Mouse (Mus musculus) megakaryocyte, adult 5-6 weeks (primary cell): Measurements from ENCODE around the gene Sdf2. TPM values are rescaled to one million over a fixed set of nuclear protein-coding genes. Genes with fewer than 3 reads are reported as not detected.

Experiments used
- ATAC-seq: 2 replicates; pipeline ENCODE4 v1.8.0; 2016; ENCODE audit warnings: mild to moderate bottlenecking, inconsistent platforms; ENCODE audit not compliant: poor library complexity, severe bottlenecking
- total RNA-seq, 2 experiments: library from RNA; stranded (forward) in 1 of 2; stranded (reverse) in 1 of 2; fragments of 153-499, 151-499 nt in 1 of 2; fragments of 221-1000, 200-1000 nt in 1 of 2; gene quantifications; 2 replicates each; pipeline versions ENCODE4 v1.2.3 to v1.2.4; 2015 to 2017

The Sdf2 gene
- total RNA-seq (2015): 64.3 and 75.1 TPM in 2 replicates
- 44.1 and 50.1 TPM in 2 replicates for total RNA-seq (2017)

GRCm38 (mm10) chr11:78245627-78246317 lies at the start of gene Sdf2, which contains the start of gene Supt6:
Gene Sdf2 (plus strand): TSS chr11:78245746.
Gene Supt6 (minus strand): TSS chr11:78245987.
- peak; percentile 95 for ATAC-seq

GRCm38 (mm10) chr11:78202372-78202771 lies 43.2 kb upstream of the Sdf2 start:
- ATAC-seq: no peak

DNA sequence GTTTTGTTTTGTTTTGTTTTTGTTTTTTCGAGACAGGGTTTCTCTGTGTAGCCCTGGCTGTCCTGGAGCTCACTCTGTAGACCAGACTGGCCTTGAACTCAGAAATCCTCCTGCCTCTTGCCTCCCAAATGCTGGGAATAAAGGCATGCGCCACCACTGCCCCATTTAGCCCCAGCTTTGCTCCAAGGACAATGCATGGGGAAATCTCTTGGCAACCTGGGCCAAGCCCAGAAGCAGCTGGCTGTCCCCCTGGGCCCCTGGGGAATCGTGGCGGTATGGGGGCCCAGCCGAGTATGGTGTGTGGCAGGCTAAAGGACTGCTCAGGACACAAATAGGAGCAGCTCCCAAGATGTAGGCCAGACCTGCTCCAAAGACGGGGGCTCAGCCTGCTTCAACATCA lies 41.3 kb upstream of the Sdf2 start:
- no peak for ATAC-seq

DNA sequence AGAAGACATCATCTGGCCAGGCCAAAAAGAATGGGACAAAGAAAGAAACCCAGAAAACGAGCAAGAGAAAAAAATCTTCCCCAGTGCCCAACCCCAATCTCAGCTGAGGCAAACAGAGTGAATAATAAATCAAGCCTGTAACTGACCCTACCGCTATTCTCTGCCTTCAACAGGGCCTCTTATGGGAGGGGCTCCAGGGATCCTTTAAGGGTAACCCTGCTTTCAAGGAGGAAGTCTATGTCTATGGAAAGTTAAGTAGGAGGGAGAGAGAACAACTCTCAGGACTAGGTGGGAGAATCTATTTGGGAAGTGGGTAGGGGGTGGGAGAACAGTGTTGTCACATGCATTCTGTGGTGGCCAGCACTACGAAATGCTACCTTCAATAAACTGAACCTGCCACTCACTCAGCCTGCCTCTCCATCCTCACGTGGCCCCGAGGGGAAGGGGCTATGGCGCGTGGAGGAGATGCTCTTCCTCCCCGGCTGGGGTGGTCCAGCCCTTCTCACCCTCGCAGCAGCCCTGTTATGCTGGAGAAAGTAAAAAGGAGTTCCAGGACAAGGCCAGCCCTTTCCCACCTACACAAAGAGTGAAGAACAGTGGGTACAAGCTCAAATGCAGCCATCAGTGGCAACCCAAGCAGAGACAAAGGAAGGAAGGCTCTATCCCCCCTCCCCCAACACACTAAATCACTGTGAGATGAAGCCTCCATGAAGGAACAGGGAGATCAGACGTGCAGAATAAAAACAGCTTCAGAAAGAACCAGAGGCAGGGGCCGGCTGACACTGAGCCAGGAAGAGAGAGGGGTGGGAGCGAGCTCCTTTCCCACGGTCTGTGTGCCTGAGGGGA lies 40.0 kb upstream of the Sdf2 start:
- no peak for ATAC-seq

DNA sequence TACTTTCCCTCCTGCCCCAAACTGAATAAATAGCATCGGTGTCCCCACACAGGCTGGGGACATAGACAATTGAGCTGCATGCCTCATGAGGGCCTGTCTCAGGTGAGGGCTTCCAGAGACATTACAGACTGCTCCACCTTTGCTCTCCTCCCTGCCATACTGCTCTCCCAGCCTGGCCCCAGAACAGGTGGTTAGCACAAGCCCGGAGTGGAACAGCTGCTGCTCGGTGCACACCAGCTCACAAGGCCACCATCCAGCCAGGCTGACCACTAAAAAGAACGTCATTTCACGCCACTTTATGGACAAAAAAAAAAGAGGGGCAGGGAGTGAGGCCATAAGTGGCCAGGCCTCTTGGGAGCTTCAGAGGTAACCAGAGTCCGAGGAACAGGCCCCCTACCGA lies 38.4 kb upstream of the Sdf2 start:
- no peak for ATAC-seq

GRCm38 (mm10) chr11:78209886-78210285 lies 35.7 kb upstream of the Sdf2 start:
- no peak for ATAC-seq

- ATAC-seq: no peak
Measured at GRCm38 (mm10) chr11:78210615-78211014, 34.9 kb upstream of the Sdf2 start.

DNA sequence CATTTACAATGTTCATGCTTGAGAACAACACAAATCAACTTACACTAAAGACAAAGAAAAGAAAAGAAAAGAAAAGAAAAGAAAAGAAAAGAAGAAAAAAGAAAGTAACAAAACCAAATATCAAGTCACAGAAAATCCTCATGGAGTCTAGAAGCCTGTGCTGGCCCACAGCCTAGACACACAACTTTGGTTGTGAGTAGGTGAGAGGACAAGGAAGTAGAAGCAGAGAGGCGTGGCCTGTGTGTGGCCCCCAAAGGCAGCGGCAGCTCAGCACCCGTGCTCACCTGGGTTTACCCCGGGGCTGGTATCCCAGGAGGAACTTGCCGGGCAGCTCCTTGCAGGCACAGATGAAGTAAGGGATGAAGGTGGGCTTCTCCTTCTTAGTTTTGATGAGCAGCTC lies 34.0 kb upstream of the Sdf2 start:
- ATAC-seq: no peak

DNA sequence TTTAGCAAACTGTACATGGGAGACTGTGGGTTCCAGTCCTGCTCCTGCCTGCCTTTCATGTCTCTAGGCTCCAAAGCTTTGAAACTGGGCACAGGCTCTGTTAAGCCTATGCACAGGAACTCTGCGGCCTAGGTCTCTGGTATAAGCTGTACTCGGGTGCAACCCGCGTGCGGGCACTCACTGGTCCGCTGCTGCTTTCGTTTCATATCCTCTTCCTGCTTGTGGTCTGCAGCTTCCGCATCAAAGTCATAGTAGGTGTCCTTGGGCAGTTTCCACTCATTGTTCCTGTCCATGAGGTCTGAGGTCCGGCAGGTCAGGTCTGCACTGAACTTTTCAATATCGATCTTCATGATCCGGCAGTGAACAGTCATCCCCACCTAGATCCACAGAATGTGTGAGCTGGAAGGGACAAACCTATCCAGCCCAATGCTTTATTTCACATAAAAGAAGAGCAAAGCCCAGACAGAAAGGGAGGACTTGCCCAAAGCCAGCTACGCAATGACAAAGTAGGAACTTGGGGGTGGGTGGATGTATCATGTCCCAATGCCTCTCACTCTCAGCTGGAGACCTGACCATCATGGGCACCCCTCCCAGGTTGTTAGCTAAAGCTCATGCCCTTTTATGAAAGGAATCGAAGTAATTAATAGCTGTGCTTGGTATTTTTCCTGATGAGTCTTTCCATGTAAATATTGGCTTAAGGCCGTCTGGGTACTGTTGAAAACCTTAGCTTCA lies 32.3 kb upstream of the Sdf2 start:
- ATAC-seq: peak; percentile 99

DNA sequence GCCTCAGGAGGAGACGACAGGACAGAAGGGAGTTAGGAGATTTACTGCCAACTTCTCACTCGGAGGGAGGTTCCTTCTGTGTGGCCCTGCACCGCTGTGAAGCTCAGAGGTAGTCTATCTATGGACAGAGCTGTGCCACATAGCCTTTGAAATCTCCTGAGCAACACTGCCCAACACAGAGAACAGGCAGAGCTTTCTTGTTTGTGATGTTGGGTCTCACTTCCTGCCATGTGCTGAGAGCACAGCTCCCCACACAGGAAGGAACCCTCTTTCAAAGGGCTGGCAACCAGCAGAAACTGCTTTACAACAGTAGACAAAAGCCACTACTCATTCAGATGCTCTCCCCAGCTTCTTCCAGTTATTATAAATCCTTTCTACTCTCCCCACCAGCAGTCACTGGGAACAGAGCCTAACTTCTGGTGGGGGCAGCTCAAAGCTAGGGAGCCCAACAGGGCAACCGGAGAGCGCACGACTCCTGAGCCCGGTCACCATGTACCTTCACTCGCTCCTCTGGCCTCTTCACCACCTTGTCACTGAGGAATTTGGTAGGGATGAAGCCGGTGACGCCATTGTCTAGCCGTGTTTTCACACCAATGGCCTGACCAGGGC lies 29.7 kb upstream of the Sdf2 start:
- ATAC-seq: no peak

GRCm38 (mm10) chr11:78223586-78223985 lies 22.0 kb upstream of the Sdf2 start:
- no peak for ATAC-seq

GRCm38 (mm10) chr11:78231518-78231917 lies 14.0 kb upstream of the Sdf2 start:
- ATAC-seq: no peak

GRCm38 (mm10) chr11:78240193-78240857 lies 5.2 kb upstream of the Sdf2 start:
- ATAC-seq: no peak

- ATAC-seq: no peak
Measured at GRCm38 (mm10) chr11:78245261-78245626, 302 bp upstream of the Sdf2 start.

- no peak for ATAC-seq
Measured at GRCm38 (mm10) chr11:78246318-78247011, 919 bp downstream of the Sdf2 start.

DNA sequence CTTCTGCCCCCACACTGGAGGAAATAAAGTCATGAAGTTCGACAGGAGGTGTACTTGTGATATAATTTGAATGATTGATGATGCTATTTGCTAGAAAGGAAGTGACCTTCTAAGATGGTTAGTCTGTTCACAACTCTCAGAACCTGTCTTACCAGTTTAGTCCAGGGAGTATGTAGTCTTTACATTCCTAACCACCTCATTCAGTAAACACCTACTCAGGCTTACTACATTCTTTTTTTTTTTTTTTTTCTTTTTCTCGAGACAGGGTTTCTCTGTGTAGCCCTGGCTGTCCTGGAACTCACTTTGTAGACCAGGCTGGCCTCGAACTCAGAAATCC lies 1.4 kb downstream of the Sdf2 start:
- no peak for ATAC-seq

DNA sequence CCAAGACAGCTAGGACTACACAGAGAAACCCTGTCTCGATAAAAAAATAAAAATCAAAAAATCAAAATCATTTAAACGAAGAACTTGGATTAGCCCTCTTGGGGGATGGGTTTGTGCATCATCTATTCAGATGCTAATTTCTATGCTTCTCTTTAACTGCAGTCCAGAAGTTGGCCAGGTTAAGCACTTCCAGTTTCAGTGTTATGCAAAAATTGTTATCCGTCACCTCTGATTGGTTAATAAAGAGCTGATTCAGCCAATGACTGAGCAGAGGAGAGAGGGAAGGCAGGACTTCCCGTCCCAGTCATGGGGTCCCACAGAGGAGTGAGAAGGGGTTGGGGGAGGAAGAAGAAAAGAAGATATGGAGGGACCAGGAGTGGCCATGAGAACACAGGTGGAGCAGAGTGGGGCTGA lies 2.2 kb downstream of the Sdf2 start:
- no peak for ATAC-seq

- ATAC-seq: no peak
Measured at GRCm38 (mm10) chr11:78256618-78257017, 11.1 kb downstream of the Sdf2 start.

DNA sequence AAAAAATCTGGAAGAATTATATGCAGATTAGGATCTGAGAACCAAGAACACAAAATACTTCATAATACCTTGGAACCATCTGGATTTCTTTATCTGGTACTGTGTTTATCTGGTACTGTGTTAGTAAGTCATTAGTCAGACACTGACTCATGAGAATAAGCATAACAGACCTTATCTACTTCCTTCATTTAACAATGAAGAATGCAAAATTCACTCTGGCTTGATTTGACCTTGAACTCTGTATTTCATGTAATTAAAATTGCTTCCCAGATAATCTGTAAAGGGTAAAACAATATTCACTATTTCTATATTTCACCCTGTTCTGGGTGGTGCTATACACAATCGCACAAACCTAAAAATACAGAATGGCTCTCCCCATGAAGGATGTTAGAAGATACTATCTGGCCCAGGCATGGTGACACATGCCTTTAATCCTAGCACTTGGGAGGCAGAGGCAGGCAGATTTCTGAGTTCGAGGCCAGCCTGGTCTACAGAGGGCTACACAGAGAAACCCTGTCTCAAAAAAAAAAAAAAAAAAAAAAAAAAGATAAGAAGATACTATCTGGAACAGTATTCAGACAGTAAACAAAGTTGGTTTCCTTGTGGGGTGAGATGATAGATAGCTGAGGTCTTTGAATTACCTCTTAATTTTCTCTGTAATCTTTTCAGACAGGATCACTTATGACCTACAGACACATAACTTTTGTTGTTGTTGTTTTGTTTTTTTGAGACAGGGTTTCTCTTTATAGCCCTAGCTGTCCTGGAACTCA lies 15.1 kb downstream of the Sdf2 start:
- ATAC-seq: no peak
